Mouse (Mus musculus): ENCODE results near the gene Stab1. TPM values are rescaled to one million over a fixed set of nuclear protein-coding genes. Genes with fewer than 3 reads are reported as not detected.

Stab1 gene
- polyA plus RNA-seq, 1 experiment from 2014 or later: 27.6 TPM

DNA sequence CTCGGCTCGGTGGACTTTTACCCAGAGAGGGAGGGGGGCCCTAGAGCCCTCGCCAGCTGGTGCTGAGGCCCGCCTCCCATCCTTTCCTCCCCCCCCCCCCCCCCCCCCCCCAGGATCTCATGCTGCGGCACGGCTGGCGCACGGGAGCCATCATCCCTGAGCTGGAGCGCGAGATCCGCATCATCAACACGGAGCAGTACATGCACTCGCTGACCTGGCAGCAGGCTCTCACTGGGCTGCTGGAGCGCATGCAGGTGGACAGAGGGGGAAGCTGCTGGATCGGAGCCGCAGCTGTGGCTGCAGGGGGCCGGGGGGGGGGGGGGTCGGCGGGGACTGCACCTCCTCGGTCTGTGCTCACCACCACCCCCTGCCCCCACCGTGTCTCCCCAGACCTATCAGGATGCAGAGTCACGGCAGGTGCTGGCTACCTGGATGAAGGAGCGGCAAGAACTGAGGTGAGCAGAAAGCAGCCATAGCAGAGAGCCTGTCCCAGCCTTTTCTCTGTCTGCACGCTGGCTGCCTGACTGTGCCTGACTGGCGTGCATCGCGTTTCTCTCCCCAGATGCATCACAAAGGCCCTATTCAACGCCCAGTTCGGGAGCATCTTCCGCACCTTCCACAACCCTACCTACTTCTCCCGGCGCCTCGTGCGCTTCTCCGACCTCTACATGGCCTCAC is 30.1 kb downstream of the Stab1 start:
- Histone ChIP-seq H3K9ac (no peak overlapping the region), H3K27ac (no peak overlapping the region), H3K36me3 (replicated peaks; ENCODE audit: control insufficient read depth, insufficient read depth) (peaks cover 70% of the 10 kb centered on the region), H3K4me2 (replicated peaks) (no peak overlapping the region), H3K27me3 (ENCODE audit: control insufficient read depth, insufficient read depth, low read length) (no peaks in the 10 kb centered on the region), H3K4me1 (replicated peaks; ENCODE audit: control insufficient read depth, insufficient read depth, low read length) (peaks cover 7% of the 10 kb centered on the region), H3K4me3 (replicated peaks; ENCODE audit: low read length) (no peak overlapping the region), H3K9me3 (ENCODE audit: control insufficient read depth, low read length) (no peaks in the 10 kb centered on the region)
- DNase-seq (ENCODE audit: low spot score) (no peak), ATAC-seq (ENCODE audit: low FRiP score) (0 out of 2 replicates have a peak, but pooled peaks have one; percentile 28)
- WGBS: 80% methylated on average over 21 of the region's 35 CpGs

DNA sequence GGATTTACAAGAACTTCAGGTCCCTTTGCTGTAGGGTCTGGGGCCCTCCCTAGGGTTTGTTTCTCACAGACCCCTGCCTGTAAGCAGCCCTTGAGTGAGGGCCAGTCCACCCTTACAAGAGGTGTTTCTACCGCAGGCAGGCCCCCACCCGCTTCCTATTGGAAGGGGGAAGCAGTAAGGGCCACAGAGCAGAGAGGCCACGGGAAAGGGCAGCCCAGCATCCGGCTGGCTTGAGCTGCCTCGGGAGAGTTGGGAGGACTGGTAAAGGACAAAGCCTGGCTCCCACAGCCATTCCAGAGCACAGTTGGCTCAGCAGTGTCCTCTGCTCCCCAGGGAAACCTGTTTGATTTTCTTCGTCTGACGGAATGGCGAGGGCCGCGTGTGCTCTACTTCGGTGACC is 30.6 kb downstream of the Stab1 start:
- H3K36me3 ChIP-seq (replicated peaks; ENCODE audit: control insufficient read depth, insufficient read depth): peaks cover 70% of the 10 kb centered on the region
- H3K27me3 ChIP-seq (ENCODE audit: control insufficient read depth, insufficient read depth, low read length): no peaks in the 10 kb centered on the region
- H3K9ac ChIP-seq: no peak overlapping the region
- no peak overlapping the region for H3K4me2 ChIP-seq (replicated peaks)
- WGBS: 73% methylated on average over 11 of the region's 11 CpGs
- H3K9me3 ChIP-seq (ENCODE audit: control insufficient read depth, low read length): no peaks in the 10 kb centered on the region
- H3K4me1 ChIP-seq (replicated peaks; ENCODE audit: control insufficient read depth, insufficient read depth, low read length): peaks cover 13% of the 10 kb centered on the region
- no peak for ATAC-seq (ENCODE audit: low FRiP score)
- no peak for DNase-seq (ENCODE audit: low spot score)
- no peak overlapping the region for H3K4me3 ChIP-seq (replicated peaks; ENCODE audit: low read length)
- H3K27ac ChIP-seq: no peak overlapping the region

DNA sequence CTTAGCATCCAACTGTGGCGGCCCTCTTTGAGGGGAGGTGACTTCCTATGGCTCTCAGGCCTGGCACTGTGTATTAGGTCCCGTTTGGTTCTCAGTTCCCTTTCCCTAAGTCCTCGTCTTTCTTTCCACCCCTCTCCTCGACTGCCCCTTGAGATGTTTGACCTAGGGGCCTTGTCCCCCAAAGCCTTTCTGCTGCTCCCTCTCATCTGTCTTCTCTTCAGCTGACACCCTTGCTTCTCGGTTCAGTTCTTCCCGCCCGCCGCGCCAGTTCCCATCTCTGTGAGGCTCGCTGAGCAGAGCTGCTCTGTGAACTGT is 31.2 kb downstream of the Stab1 start:
- 82% methylated on average over 10 of the region's 10 CpGs for WGBS
- no peak for DNase-seq (ENCODE audit: low spot score)
- H3K27me3 ChIP-seq (ENCODE audit: control insufficient read depth, insufficient read depth, low read length): no peaks in the 10 kb centered on the region
- H3K4me3 ChIP-seq (replicated peaks; ENCODE audit: low read length): no peak overlapping the region
- H3K27ac ChIP-seq: no peak overlapping the region
- no peak overlapping the region for H3K4me2 ChIP-seq (replicated peaks)
- no peak overlapping the region for H3K9ac ChIP-seq
- H3K36me3 ChIP-seq (replicated peaks; ENCODE audit: control insufficient read depth, insufficient read depth): peaks cover 70% of the 10 kb centered on the region
- H3K9me3 ChIP-seq (ENCODE audit: control insufficient read depth, low read length): no peaks in the 10 kb centered on the region
- ATAC-seq (ENCODE audit: low FRiP score): no peak
- H3K4me1 ChIP-seq (replicated peaks; ENCODE audit: control insufficient read depth, insufficient read depth, low read length): peaks cover 19% of the 10 kb centered on the region

DNA sequence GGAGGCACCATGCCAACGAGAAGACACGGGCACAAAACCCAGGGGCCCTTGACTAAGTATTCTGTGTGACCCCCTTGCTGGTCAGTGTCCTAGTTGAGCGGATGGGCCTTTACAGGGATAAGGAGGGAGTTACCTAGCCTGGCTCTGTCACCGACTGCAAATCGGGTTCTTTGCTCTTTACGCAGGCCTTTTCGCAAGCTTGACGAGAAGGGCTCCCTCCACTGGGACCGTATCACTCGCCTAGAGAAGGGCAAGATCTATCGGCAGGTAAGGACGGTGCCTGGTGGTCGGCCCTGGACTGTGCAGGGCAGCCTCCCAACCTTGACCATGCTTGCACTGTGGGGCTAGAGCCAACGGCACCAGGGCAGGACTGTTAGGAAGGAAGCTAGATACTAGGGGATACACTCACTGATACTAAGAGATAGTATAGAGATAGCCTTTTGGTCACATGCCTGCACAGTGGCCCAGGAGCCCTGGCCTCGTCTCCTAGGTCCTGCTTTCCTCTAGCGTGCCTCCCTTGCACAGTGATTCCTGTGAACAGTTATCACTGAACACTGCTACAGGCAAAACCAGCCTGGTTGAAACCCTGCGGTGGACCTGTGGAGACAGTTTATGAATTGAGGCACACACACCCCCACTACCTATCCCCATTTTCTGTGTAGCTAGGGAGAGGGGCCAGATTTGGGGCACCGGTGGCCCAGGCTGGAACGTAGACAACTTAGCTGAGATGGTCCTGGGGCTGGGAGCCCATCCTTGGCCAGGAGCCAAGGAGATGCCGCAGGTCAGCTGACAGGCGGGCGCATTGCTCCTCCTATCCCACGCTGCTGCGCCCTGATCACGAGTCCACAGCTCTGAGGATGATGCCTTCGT is 31.8 kb downstream of the Stab1 start:
- Histone ChIP-seq H3K36me3 (replicated peaks; ENCODE audit: control insufficient read depth, insufficient read depth) (peaks cover 69% of the 10 kb centered on the region), H3K9me3 (ENCODE audit: control insufficient read depth, low read length) (no peaks in the 10 kb centered on the region), H3K4me3 (replicated peaks; ENCODE audit: low read length) (no peak overlapping the region), H3K4me1 (replicated peaks; ENCODE audit: control insufficient read depth, insufficient read depth, low read length) (peaks cover 24% of the 10 kb centered on the region), H3K9ac (no peak overlapping the region), H3K27me3 (ENCODE audit: control insufficient read depth, insufficient read depth, low read length) (no peaks in the 10 kb centered on the region), H3K4me2 (replicated peaks) (no peak overlapping the region), H3K27ac (no peak overlapping the region)
- WGBS: 88% methylated on average over 26 of the region's 26 CpGs
- no peak for ATAC-seq (ENCODE audit: low FRiP score)
- DNase-seq (ENCODE audit: low spot score): no peak

DNA sequence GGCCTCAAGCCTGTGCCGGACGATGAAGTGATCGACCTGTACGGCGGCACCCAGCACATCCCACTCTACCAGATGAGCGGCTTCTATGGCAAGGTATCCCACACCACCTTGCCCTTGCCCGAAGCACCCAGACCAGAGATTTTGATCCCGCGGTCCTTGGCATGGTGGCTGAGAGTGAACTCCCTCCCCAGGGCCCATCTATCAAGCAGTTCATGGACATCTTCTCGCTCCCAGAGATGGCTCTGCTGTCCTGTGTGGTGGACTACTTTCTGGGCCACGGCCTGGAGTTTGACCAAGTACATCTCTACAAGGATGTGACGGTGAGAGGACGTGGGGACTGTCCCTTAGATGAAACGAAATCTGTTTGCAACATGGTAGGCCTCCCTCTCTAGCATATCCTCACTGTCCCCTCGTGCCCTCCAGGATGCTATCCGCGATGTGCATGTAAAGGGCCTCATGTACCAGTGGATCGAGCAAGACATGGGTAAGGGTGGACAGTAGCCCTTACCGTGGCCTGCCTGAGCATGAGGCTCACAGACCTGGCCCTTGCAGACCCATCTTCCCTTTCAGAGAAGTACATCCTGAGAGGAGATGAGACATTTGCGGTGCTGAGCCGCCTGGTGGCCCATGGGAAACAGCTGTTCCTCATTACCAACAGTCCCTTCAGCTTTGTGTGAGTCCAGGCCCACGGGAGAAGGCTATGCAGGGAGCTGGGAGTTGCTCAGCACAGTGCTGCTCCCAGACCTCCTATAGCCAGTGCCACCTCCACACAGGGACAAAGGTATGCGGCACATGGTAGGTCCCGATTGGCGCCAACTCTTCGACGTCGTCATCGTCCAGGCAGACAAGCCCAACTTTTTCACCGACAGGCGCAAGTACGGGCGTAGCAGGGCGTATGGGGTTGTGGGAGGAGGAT is 32.7 kb downstream of the Stab1 start:
- 96% methylated on average over 34 of the region's 34 CpGs for WGBS
- H3K36me3 ChIP-seq (replicated peaks; ENCODE audit: control insufficient read depth, insufficient read depth): peaks cover 60% of the 10 kb centered on the region

DNA sequence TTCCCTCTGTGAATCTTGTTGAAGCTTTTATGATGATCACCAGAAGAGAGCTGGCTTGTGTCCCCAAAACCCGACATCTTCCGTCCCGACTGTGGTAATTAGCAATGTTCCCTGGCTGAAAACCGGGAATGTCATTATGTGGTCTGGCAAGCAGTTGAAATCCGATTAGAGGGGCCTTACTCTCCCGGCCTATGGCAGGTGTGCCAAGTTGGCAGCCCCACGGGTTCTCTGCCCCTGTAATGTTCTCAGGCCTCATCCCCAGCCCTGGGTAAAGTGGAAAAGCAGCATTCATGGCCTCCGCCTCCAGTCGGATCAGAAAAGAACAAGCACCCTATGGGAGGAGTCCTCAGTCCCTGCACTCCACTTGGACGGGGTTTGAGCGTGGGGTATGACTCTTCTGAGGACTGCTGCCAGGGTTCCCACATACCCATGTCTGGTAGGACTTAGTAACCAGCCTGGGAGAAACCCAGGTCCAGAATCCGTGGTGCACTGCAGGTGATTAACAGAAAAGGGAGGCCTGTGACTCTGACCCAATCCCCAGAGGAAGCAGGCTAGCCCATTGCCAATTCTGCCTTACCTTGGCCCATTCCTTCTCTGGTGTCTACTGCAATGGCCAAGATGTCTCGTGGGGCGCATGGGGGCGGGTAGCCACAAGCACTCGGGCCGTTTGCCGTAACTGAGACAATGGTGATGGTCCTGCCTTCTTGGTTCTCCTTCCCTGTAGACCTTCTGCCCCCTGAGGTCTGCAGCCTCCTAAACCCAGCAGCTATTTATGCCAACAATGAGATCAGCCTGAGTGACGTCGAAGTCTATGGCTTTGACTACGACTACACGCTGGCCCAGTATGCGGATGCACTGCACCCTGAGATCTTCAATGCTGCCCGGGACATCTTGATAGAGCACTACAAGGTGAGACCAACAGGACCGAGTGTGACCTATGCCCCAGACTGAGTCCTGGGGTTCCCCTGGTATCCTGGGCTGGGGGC is 34.1 kb downstream of the Stab1 start:
- ATAC-seq (ENCODE audit: low FRiP score) (no peak), DNase-seq (ENCODE audit: low spot score) (peak; percentile 29)
- peaks cover 46% of the 10 kb centered on the region for H3K36me3 ChIP-seq (replicated peaks; ENCODE audit: control insufficient read depth, insufficient read depth)
- H3K27ac ChIP-seq: no peak overlapping the region
- no peak overlapping the region for H3K4me3 ChIP-seq (replicated peaks; ENCODE audit: low read length)
- 81% methylated on average over 25 of the region's 25 CpGs for WGBS
- H3K9ac ChIP-seq: no peak overlapping the region
- H3K9me3 ChIP-seq (ENCODE audit: control insufficient read depth, low read length): no peaks in the 10 kb centered on the region
- no peak overlapping the region for H3K4me2 ChIP-seq (replicated peaks)
- H3K4me1 ChIP-seq (replicated peaks; ENCODE audit: control insufficient read depth, insufficient read depth, low read length): peaks cover 30% of the 10 kb centered on the region
- no peaks in the 10 kb centered on the region for H3K27me3 ChIP-seq (ENCODE audit: control insufficient read depth, insufficient read depth, low read length)

More for the DNA sequence above, 32.7 kb downstream of the Stab1 start:
- Histone ChIP-seq H3K4me1 (replicated peaks; ENCODE audit: control insufficient read depth, insufficient read depth, low read length) (peaks cover 24% of the 10 kb centered on the region), H3K27me3 (ENCODE audit: control insufficient read depth, insufficient read depth, low read length) (no peaks in the 10 kb centered on the region), H3K4me2 (replicated peaks) (no peak overlapping the region), H3K4me3 (replicated peaks; ENCODE audit: low read length) (no peak overlapping the region), H3K27ac (no peak overlapping the region), H3K9ac (no peak overlapping the region), H3K9me3 (ENCODE audit: control insufficient read depth, low read length) (no peaks in the 10 kb centered on the region)
- ATAC-seq (ENCODE audit: low FRiP score): no peak
- DNase-seq (ENCODE audit: low spot score): no peak

DNA sequence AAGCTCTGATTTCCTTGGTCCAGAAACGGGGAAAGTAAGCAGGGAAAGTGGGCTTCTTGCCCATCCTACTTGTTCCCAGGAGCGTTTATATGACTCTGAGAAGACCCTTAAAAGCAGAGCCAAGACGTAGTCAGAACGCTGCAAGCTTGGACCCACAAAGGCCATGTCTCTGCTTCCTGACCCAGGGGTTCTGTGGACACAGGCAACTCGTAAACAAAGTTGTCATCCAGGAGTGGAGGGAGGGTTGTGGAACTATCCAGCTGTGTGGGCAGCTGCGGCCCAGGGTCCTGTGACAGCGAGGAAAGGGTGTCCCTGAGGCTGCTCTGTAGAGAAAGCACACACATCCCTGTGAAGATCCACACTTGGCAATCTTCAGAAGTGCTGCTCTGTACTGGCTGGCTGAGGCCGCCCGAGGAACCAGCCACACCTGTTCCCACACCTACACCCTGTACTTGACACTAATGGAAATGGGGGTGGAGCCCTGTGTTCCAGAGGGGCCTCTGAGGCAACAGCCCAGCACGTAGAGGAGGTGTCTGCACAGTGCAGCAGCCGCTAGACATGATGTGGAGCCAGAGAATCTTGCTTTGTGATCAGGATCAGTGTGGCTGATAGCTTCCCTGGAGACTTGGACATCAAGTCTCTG is 35.3 kb downstream of the Stab1 start:
- DNase-seq (ENCODE audit: low spot score) (no peak), ATAC-seq (ENCODE audit: low FRiP score) (no peak)
- Histone ChIP-seq H3K9me3 (ENCODE audit: control insufficient read depth, low read length) (no peaks in the 10 kb centered on the region), H3K27ac (no peak overlapping the region; the same call in 1 of the 2 replicates), H3K4me2 (replicated peaks) (peak overlapping the region; percentile 62), H3K36me3 (replicated peaks; ENCODE audit: control insufficient read depth, insufficient read depth) (peaks cover 35% of the 10 kb centered on the region), H3K4me1 (replicated peaks; ENCODE audit: control insufficient read depth, insufficient read depth, low read length) (peaks cover 30% of the 10 kb centered on the region), H3K27me3 (ENCODE audit: control insufficient read depth, insufficient read depth, low read length) (no peaks in the 10 kb centered on the region), H3K4me3 (replicated peaks; ENCODE audit: low read length) (no peak overlapping the region), H3K9ac (0 out of 2 replicates have a peak overlapping the region, but pooled peaks have one; percentile 9)
- 76% methylated on average over 11 of the region's 11 CpGs for whole genome bisulfite sequencing

DNA sequence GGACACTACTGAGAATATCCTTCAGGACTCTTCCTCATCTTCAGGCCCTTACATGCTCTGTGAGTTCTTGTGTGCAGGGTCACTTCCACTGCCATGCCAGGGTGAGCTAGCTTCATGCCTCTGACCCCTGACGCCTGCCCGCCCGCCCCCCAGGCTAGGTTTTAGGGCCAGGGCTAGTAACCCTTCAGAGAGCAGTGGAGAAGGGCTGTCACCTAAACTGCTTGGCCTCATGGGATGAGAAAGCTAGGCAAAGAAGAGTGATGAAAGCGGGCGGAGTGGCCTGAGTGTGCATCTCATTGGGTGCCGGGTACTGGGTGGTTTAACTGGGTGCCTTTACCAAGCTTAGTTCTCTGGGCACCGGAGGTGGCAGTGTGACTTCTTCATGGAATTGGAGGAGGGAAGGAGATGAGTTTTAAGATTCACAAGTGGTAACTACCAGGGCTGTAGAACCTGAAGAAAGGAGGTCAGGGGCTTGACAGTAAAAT is 35.9 kb downstream of the Stab1 start:
- H3K27ac ChIP-seq: no peak overlapping the region

More for the DNA sequence above, 35.9 kb downstream of the Stab1 start:
- Histone ChIP-seq H3K36me3 (replicated peaks; ENCODE audit: control insufficient read depth, insufficient read depth) (peaks cover 29% of the 10 kb centered on the region), H3K27me3 (ENCODE audit: control insufficient read depth, insufficient read depth, low read length) (no peaks in the 10 kb centered on the region), H3K9me3 (ENCODE audit: control insufficient read depth, low read length) (no peaks in the 10 kb centered on the region), H3K4me2 (replicated peaks) (peak overlapping the region; percentile 62), H3K4me1 (replicated peaks; ENCODE audit: control insufficient read depth, insufficient read depth, low read length) (peaks cover 31% of the 10 kb centered on the region), H3K9ac (0 out of 2 replicates have a peak overlapping the region, but pooled peaks have one; percentile 78), H3K4me3 (replicated peaks; ENCODE audit: low read length) (peak overlapping the region; percentile 85)
- no peak for ATAC-seq (ENCODE audit: low FRiP score)
- DNase-seq (ENCODE audit: low spot score): no peak
- 84% methylated on average over 7 of the region's 7 CpGs for WGBS
